Mouse (Mus musculus) heart, postnatal 0 days (tissue): ENCODE results near the gene Dock7.

Experiments used
- CTCF ChIP-seq: IDR thresholded peaks from 2 replicates; pipeline ENCODE4 v1.5.1; 2016; ENCODE audit warnings: antibody characterized with exemption, control low read depth, low read depth
- EP300 ChIP-seq: IDR thresholded peaks from 2 replicates; pipeline ENCODE4 v1.6.1; 2016; ENCODE audit warnings: antibody characterized with exemption, low read depth

GRCm38 (mm10) chr4:99160414-99160813, 39.7 kb upstream of the Dock7 start:
- no peak for TF ChIP-seq CTCF
- no peak for TF ChIP-seq EP300
